Mouse (Mus musculus): ENCODE results near the gene Pnpla2. TPM values are rescaled to one million over a fixed set of nuclear protein-coding genes. Genes with fewer than 3 reads are reported as not detected.
"Not testable (repeated sequence)": the region's sequence is repeated elsewhere in the genome, so short reads cannot be mapped to it uniquely, and the experiment has no call there.

Gene Pnpla2
- total RNA-seq (2017): 74.4 and 78.7 TPM in 2 replicates

- peak; percentile 77 for ATAC-seq (ENCODE audit: extremely low read depth, insufficient number of reproducible peaks, low FRiP score, poor library complexity, severe bottlenecking)
These were observed at the start of gene Pnpla2 for GRCm38 (mm10) chr7:141454967-141455551. Gene Pnpla2 (plus strand): TSS chr7:141455198.

- ATAC-seq (ENCODE audit: extremely low read depth, insufficient number of reproducible peaks, low FRiP score, poor library complexity, severe bottlenecking): no peak
These were observed 49.5 kb upstream of the Pnpla2 start for GRCm38 (mm10) chr7:141405466-141405865.

- not testable (repeated sequence) for ATAC-seq (ENCODE audit: extremely low read depth, insufficient number of reproducible peaks, low FRiP score, poor library complexity, severe bottlenecking)
These were observed 47.3 kb upstream of the Pnpla2 start for GRCm38 (mm10) chr7:141407670-141408069.

- ATAC-seq (ENCODE audit: extremely low read depth, insufficient number of reproducible peaks, low FRiP score, poor library complexity, severe bottlenecking): peak; percentile 83
These were observed 46.2 kb upstream of the Pnpla2 start for GRCm38 (mm10) chr7:141408833-141409232.

- no peak for ATAC-seq (ENCODE audit: extremely low read depth, insufficient number of reproducible peaks, low FRiP score, poor library complexity, severe bottlenecking)
These were observed 44.4 kb upstream of the Pnpla2 start for GRCm38 (mm10) chr7:141410631-141411030.

- no peak for ATAC-seq (ENCODE audit: extremely low read depth, insufficient number of reproducible peaks, low FRiP score, poor library complexity, severe bottlenecking)
These were observed 43.3 kb upstream of the Pnpla2 start for GRCm38 (mm10) chr7:141411667-141412066.

GRCm38 (mm10) chr7:141413331-141413730, 41.7 kb upstream of the Pnpla2 start:
- ATAC-seq (ENCODE audit: extremely low read depth, insufficient number of reproducible peaks, low FRiP score, poor library complexity, severe bottlenecking): no peak

- peak; percentile 91 for ATAC-seq (ENCODE audit: extremely low read depth, insufficient number of reproducible peaks, low FRiP score, poor library complexity, severe bottlenecking)
These were observed 41.0 kb upstream of the Pnpla2 start, which contains the start of gene Gatd1 for GRCm38 (mm10) chr7:141413809-141414584. Gene Gatd1 (minus strand): TSS chr7:141414136.

GRCm38 (mm10) chr7:141416144-141416841, 38.7 kb upstream of the Pnpla2 start:
- no peak for ATAC-seq (ENCODE audit: extremely low read depth, insufficient number of reproducible peaks, low FRiP score, poor library complexity, severe bottlenecking)

GRCm38 (mm10) chr7:141417731-141418681, 37.0 kb upstream of the Pnpla2 start:
- ATAC-seq (ENCODE audit: extremely low read depth, insufficient number of reproducible peaks, low FRiP score, poor library complexity, severe bottlenecking): no peak

GRCm38 (mm10) chr7:141418970-141419369, 36.0 kb upstream of the Pnpla2 start:
- ATAC-seq (ENCODE audit: extremely low read depth, insufficient number of reproducible peaks, low FRiP score, poor library complexity, severe bottlenecking): no peak

GRCm38 (mm10) chr7:141420030-141420702, 34.8 kb upstream of the Pnpla2 start:
- no peak for ATAC-seq (ENCODE audit: extremely low read depth, insufficient number of reproducible peaks, low FRiP score, poor library complexity, severe bottlenecking)

- ATAC-seq (ENCODE audit: extremely low read depth, insufficient number of reproducible peaks, low FRiP score, poor library complexity, severe bottlenecking): no peak
These were observed 31.2 kb upstream of the Pnpla2 start for GRCm38 (mm10) chr7:141423811-141424210.

- ATAC-seq (ENCODE audit: extremely low read depth, insufficient number of reproducible peaks, low FRiP score, poor library complexity, severe bottlenecking): no peak
These were observed 27.9 kb upstream of the Pnpla2 start for GRCm38 (mm10) chr7:141426948-141427730.

- ATAC-seq (ENCODE audit: extremely low read depth, insufficient number of reproducible peaks, low FRiP score, poor library complexity, severe bottlenecking): no peak
These were observed 26.3 kb upstream of the Pnpla2 start for GRCm38 (mm10) chr7:141428701-141429100.

GRCm38 (mm10) chr7:141429310-141429709, 25.7 kb upstream of the Pnpla2 start, which contains the start of gene Cend1:
Gene Cend1 (minus strand): TSS chr7:141429491.
- ATAC-seq (ENCODE audit: extremely low read depth, insufficient number of reproducible peaks, low FRiP score, poor library complexity, severe bottlenecking): no peak

GRCm38 (mm10) chr7:141429840-141430584, 25.0 kb upstream of the Pnpla2 start:
- no peak for ATAC-seq (ENCODE audit: extremely low read depth, insufficient number of reproducible peaks, low FRiP score, poor library complexity, severe bottlenecking)
